Mouse (Mus musculus): ENCODE results near the gene Trim25.

DNA sequence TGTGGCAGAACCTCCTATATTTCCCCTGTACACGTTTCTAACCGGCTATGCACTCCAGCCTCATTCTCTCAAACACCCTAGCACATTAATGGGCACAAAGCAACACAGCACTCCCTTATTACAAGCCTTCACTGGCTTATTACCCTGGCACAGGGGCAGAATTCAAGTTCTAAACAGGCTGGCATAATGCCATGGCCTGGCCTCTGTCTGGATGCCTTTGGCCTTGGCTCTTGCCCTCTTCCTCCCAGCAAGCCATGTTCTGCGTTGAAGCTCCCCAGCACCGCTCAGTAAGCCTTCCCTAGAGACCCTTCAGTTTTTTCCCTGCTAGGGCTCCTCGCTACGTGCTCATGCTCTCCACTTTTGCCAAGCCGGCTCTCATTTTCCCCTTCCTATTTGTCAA is 43.9 kb downstream of the Trim25 start:
- TF ChIP-seq POLR2A (IDR thresholded peaks at IDR 0.05; ENCODE audit: borderline replicate concordance, control insufficient read depth, low read depth, low read length): no peak
- no peak for TF ChIP-seq CTCF (IDR thresholded peaks at IDR 0.05; ENCODE audit: control insufficient read depth, insufficient read depth, low read length)
